Mouse (Mus musculus) retina, postnatal 7 days (tissue): Measurements from ENCODE around the gene Mdm2.

Experiments
- DNase-seq: peaks from one replicate; pipeline ENCODE4 v3.0.0-alpha.2; 2012; ENCODE audit warnings: low read depth, low spot score

Mdm2 gene

DNA sequence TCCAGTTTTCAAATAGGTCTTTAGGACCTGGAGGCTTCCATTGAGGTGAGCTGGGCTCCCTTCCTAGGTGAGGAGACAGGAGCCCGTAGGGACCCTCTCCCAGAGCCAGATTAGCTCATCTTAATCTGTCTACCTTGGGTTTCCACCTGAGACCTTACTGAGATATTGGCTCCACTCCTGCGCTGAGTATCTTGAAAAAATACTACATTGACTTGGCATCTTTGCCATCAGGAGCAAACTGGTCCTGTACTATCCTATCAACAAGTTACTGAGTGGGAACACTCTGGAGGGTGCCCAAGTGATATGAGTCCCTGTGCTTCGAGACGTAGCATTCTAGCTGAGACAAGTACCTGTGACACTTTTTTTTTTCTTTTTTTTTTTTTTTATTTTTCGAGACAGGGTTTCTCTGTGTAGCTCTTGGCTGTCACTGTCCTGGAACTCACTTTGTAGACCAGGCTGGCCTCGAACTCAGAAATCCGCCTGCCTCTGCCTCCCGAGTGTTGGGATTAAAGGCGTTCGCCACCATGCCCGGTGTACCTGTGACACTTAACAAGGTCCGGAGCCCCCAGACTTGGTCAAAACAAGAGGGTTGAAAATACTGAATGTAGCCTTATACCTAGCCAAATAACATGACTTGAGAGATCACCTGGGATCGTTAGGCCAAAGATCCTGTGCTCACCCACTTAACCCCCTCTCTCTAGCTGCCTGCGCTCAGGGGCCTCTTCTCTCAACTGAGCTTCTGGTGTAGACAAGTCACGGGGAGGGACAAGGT, 67.9 kb downstream of the Mdm2 start:
- DNase-seq: no peak

DNA sequence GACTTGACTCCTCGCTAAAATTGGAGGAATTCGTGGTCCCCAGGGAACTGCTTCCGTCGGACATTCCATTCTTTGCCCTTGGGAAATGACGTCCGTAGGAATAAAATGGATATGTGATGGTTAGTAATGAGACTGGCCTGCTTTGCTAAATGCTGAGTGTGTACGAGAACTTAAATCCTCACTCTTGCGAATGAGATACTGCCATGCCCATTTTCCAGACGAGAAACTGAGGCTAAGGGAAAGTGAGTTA, 68.4 kb downstream of the Mdm2 start:
- DNase-seq: no peak

DNA sequence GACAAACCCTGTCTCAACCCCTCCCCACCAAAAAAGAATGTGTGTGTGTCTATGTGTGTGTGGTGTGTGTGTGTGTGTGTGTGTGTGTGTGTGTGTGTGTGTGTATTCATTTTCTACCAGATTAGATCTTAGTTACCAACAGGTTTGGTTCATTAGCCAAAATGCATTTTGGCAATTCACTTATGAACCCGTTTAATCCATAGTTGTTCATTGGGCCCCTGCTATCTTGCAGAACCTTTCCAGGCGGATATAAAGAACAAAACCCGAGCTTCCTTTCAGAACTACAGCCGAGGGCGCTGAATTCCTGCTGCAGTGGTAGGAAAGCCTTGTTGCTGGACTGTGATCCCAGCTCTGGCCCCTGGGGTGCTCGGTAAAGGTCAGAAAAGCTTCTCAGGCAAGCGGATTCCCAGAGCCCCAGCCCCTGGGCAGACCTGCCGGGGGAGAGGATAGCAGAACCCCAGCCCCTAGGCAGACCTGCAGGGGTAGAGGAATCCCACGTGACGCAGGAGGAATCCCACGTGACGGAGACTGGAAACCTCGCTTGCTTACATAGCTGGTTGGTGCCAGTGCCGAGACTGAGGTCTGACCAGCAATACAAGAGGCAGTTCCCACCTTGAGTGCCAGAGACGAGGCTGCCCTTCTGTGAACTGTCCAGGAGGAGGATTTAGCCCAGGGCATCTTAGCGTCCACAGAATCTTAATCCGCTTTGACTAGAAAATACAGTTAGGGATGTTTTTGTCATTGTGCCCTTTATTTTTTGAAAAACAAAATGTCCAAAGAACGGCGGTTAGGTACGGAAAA, 69.0 kb downstream of the Mdm2 start:
- DNase-seq: no peak

DNA sequence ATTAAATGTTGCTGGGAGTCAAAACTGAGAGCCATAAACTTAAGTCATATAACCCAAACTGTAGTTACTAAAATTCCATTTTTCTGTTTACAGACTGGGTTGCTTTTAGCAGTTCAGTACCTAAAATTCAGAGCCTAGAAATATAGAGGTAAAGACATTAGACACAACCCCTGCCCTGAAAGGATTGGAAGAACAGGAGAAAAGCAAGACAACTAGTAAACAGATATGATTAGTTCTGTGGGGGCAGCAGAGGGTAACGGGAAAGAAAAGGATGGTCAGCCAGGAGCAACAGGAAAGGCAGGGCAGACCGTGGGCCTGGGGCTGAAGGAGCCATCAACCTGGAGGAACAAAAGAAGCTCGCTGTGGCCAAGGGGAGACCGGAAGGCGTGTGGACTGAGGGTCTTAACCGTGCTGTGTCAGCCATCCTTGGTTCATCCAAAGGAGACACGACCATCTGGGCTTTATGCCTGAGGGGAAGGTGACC, 69.9 kb downstream of the Mdm2 start:
- no peak for DNase-seq

- no peak for DNase-seq
These were observed 70.5 kb downstream of the Mdm2 start for GRCm38 (mm10) chr10:117639899-117640594.

- DNase-seq: no peak
These were observed 71.3 kb downstream of the Mdm2 start for GRCm38 (mm10) chr10:117639221-117639599.
